Mouse (Mus musculus) CH12.LX (cell line): ENCODE measurements at regions not wholly inside any gene's neighbourhood (a gene's known extent, or its start where the extent isn't known, plus 50 kb on each side); places are given as distances from the start of the nearest gene placed in this dataset.

Experiments
- DNase-seq: peaks from one replicate; pipeline ENCODE4 v3.0.0-alpha.2; 2013; ENCODE audit errors: extremely low read depth
- H3K27ac ChIP-seq: 2 replicates; pipeline ENCODE4 v1.5.1; 2012; ENCODE audit warnings: low read depth, mild to moderate bottlenecking, control low read depth, moderate library complexity; ENCODE audit not compliant: insufficient read depth
- H3K27me3 ChIP-seq: replicated peaks from 2 replicates; pipeline ENCODE3; 2012; ENCODE audit warnings: inconsistent platforms
- H3K36me3 ChIP-seq, 2 experiments: replicated peaks in 1 of 2; 2 replicates each; pipeline versions ENCODE3 to v1.6.1; 2012; ENCODE audit warnings: inconsistent platforms in 1 of 2, low read length in 1 of 2, mild to moderate bottlenecking in 1 of 2, mixed read lengths in 1 of 2, moderate library complexity in 1 of 2; ENCODE audit not compliant: control insufficient read depth in 1 of 2, insufficient read depth in 1 of 2
- H3K4me1 ChIP-seq, 2 experiments: 2 replicates each; pipeline ENCODE4 v1.6.1; 2012; ENCODE audit warnings: inconsistent platforms in 1 of 2, moderate library complexity in 1 of 2; ENCODE audit not compliant: insufficient read depth in 2 of 2, control insufficient read depth in 1 of 2
- H3K4me2 ChIP-seq: 2 replicates; pipeline ENCODE4 v1.6.1; 2012; ENCODE audit warnings: low read depth, mild to moderate bottlenecking, control low read depth; ENCODE audit not compliant: poor library complexity, insufficient read depth, severe bottlenecking
- H3K4me3 ChIP-seq, 3 experiments: fragments of 150-350 bp in 1 of 3; sonication (generic) in 1 of 3; replicated peaks in 1 of 3; 2 replicates each; pipeline versions ENCODE3 to v1.5.1; 2011 to 2012; ENCODE audit warnings: low read depth in 2 of 3, low read length in 2 of 3, mild to moderate bottlenecking in 2 of 3, moderate library complexity in 2 of 3, control low read depth in 1 of 3, improper control_type of control experiment in 1 of 3, inconsistent platforms in 1 of 3, mixed read lengths in 1 of 3; ENCODE audit not compliant: poor library complexity in 1 of 3
- H3K79me2 ChIP-seq: replicated peaks from 2 replicates; pipeline ENCODE4 v1.6.1; 2012; ENCODE audit warnings: mild to moderate bottlenecking, moderate library complexity; ENCODE audit not compliant: control insufficient read depth, poor library complexity, insufficient read depth, severe bottlenecking; ENCODE audit errors: extremely low read depth
- H3K9ac ChIP-seq: 2 replicates; pipeline ENCODE4 v1.6.1; 2012; ENCODE audit warnings: low read depth, mild to moderate bottlenecking, control low read depth, moderate library complexity; ENCODE audit not compliant: insufficient read depth
- H3K9me3 ChIP-seq: replicated peaks from 2 replicates; pipeline ENCODE3; 2012; ENCODE audit warnings: low read length, inconsistent platforms, mixed read lengths
- BHLHE40 ChIP-seq: IDR thresholded peaks from 2 replicates; pipeline ENCODE4 v1.6.1; 2011; ENCODE audit warnings: mild to moderate bottlenecking, low read depth, low read length, improper control_type of control experiment
- CHD1 ChIP-seq: IDR thresholded peaks from 2 replicates; pipeline ENCODE4 v1.6.1; 2012; ENCODE audit warnings: low read depth, low read length, improper control_type of control experiment, inconsistent platforms
- CHD2 ChIP-seq: IDR thresholded peaks from 2 replicates; pipeline ENCODE4 v1.6.1; 2011; ENCODE audit warnings: low read length, improper control_type of control experiment
- CTCF ChIP-seq, 2 experiments: IDR thresholded peaks in 1 of 2; conservative IDR thresholded peaks in 1 of 2; 2 replicates each; pipeline ENCODE4 v1.5.1; 2011 to 2012; ENCODE audit warnings: low read depth in 2 of 2, low read length in 2 of 2, improper control_type of control experiment in 1 of 2, inconsistent platforms in 1 of 2, mild to moderate bottlenecking in 1 of 2, moderate library complexity in 1 of 2
- E2F4 ChIP-seq: IDR thresholded peaks from 2 replicates; pipeline ENCODE4 v1.6.1; 2011; ENCODE audit warnings: low read depth, low read length, improper control_type of control experiment; ENCODE audit not compliant: insufficient replicate concordance
- ELF1 ChIP-seq: IDR thresholded peaks from 2 replicates; pipeline ENCODE4 v1.6.1; 2014; ENCODE audit warnings: low read depth, mild to moderate bottlenecking, inconsistent platforms, low read length, improper control_type of control experiment
- EP300 ChIP-seq: IDR thresholded peaks from 2 replicates; pipeline ENCODE4 v1.6.1; 2011; ENCODE audit warnings: low read length, improper control_type of control experiment
- ETS1 ChIP-seq: conservative IDR thresholded peaks from 2 replicates; pipeline ENCODE4 v1.6.1; 2012; ENCODE audit warnings: low read depth, mild to moderate bottlenecking, inconsistent platforms, low read length, improper control_type of control experiment, moderate library complexity
- GABPA ChIP-seq: IDR thresholded peaks from 2 replicates; pipeline ENCODE4 v1.6.1; 2012; ENCODE audit warnings: low read depth, low read length, improper control_type of control experiment, inconsistent platforms; ENCODE audit not compliant: insufficient replicate concordance
- HCFC1 ChIP-seq: IDR thresholded peaks from 2 replicates; pipeline ENCODE4 v1.6.1; 2012; ENCODE audit warnings: low read depth, mild to moderate bottlenecking, inconsistent platforms, low read length, improper control_type of control experiment
- IRF4 ChIP-seq: IDR thresholded peaks from 2 replicates; pipeline ENCODE4 v1.6.1; 2014; ENCODE audit warnings: low read depth, mild to moderate bottlenecking, inconsistent platforms, low read length, improper control_type of control experiment
- JUN ChIP-seq: IDR thresholded peaks from 2 replicates; pipeline ENCODE4 v1.6.1; 2011; ENCODE audit warnings: low read depth, mild to moderate bottlenecking, low read length, improper control_type of control experiment, moderate library complexity; ENCODE audit not compliant: insufficient read depth
- JUND ChIP-seq: conservative IDR thresholded peaks from 2 replicates; pipeline ENCODE4 v1.6.1; 2011; ENCODE audit warnings: low read depth, low read length, improper control_type of control experiment
- KAT2A ChIP-seq: IDR thresholded peaks from 2 replicates; pipeline ENCODE4 v1.6.1; 2012; ENCODE audit warnings: low read length, improper control_type of control experiment, inconsistent platforms; ENCODE audit not compliant: insufficient replicate concordance
- MAFK ChIP-seq: IDR thresholded peaks from 2 replicates; pipeline ENCODE4 v1.6.1; 2011; ENCODE audit warnings: low read length, improper control_type of control experiment; ENCODE audit not compliant: insufficient replicate concordance
- MAX ChIP-seq: IDR thresholded peaks from 2 replicates; pipeline ENCODE4 v1.6.1; 2011; ENCODE audit warnings: low read length, improper control_type of control experiment
- MAZ ChIP-seq: IDR thresholded peaks from 2 replicates; pipeline ENCODE4 v1.6.1; 2012; ENCODE audit warnings: low read depth, mild to moderate bottlenecking, inconsistent platforms, low read length, improper control_type of control experiment, moderate library complexity
- MEF2A ChIP-seq: IDR thresholded peaks from 2 replicates; pipeline ENCODE4 v1.6.1; 2014; ENCODE audit warnings: low read depth, mild to moderate bottlenecking, inconsistent platforms, low read length, improper control_type of control experiment, borderline replicate concordance
- MXI1 ChIP-seq: IDR thresholded peaks from 2 replicates; pipeline ENCODE4 v1.6.1; 2011; ENCODE audit warnings: mild to moderate bottlenecking, low read depth, low read length, improper control_type of control experiment
- MYC ChIP-seq: IDR thresholded peaks from 2 replicates; pipeline ENCODE4 v1.6.1; 2011; ENCODE audit warnings: low read depth, mild to moderate bottlenecking, improper control_type of control experiment, low read length
- NELFE ChIP-seq: IDR thresholded peaks from 2 replicates; pipeline ENCODE4 v1.6.1; 2011; ENCODE audit warnings: low read depth, low read length, improper control_type of control experiment
- NRF1 ChIP-seq: IDR thresholded peaks from 2 replicates; pipeline ENCODE4 v1.6.1; 2014; ENCODE audit warnings: low read depth, mild to moderate bottlenecking, inconsistent platforms, low read length, improper control_type of control experiment, moderate library complexity
- PAX5 ChIP-seq: IDR thresholded peaks from 2 replicates; pipeline ENCODE4 v1.6.1; 2012; ENCODE audit warnings: low read length, inconsistent platforms, mixed read lengths
- POLR2A ChIP-seq: IDR thresholded peaks from 2 replicates; pipeline ENCODE4 v1.6.1; 2011; ENCODE audit warnings: low read depth, mild to moderate bottlenecking, improper control_type of control experiment, low read length
- POLR2AphosphoS2 ChIP-seq: IDR thresholded peaks from 2 replicates; pipeline ENCODE4 v1.6.1; 2011; ENCODE audit warnings: low read depth, low read length, improper control_type of control experiment
- RAD21 ChIP-seq: IDR thresholded peaks from 2 replicates; pipeline ENCODE4 v1.6.1; 2011; ENCODE audit warnings: low read depth, mild to moderate bottlenecking, low read length, improper control_type of control experiment, moderate library complexity
- RCOR1 ChIP-seq: conservative IDR thresholded peaks from 2 replicates; pipeline ENCODE4 v1.6.1; 2012; ENCODE audit warnings: low read depth, mild to moderate bottlenecking, inconsistent platforms, low read length, improper control_type of control experiment
- SIN3A ChIP-seq: IDR thresholded peaks from 2 replicates; pipeline ENCODE4 v1.6.1; 2012; ENCODE audit warnings: low read length, improper control_type of control experiment, inconsistent platforms
- SMC3 ChIP-seq: IDR thresholded peaks from 2 replicates; pipeline ENCODE4 v1.6.1; 2011; ENCODE audit warnings: low read depth, low read length, improper control_type of control experiment
- TBP ChIP-seq: conservative IDR thresholded peaks from 2 replicates; pipeline ENCODE4 v1.6.1; 2011; ENCODE audit warnings: low read depth, low read length, improper control_type of control experiment
- TCF12 ChIP-seq: IDR thresholded peaks from 2 replicates; pipeline ENCODE4 v1.6.1; 2014; ENCODE audit warnings: low read depth, mild to moderate bottlenecking, inconsistent platforms, low read length, improper control_type of control experiment
- UBTF ChIP-seq: IDR thresholded peaks from 2 replicates; pipeline ENCODE4 v1.6.1; 2012; ENCODE audit warnings: low read depth, mild to moderate bottlenecking, inconsistent platforms, low read length, improper control_type of control experiment, moderate library complexity
- USF1 ChIP-seq: IDR thresholded peaks from 2 replicates; pipeline ENCODE4 v1.6.1; 2014; ENCODE audit warnings: low read depth, mild to moderate bottlenecking, inconsistent platforms, low read length, improper control_type of control experiment
- USF2 ChIP-seq: conservative IDR thresholded peaks from 2 replicates; pipeline ENCODE4 v1.6.1; 2011; ENCODE audit warnings: low read depth, low read length, improper control_type of control experiment
- ZC3H11A ChIP-seq: IDR thresholded peaks from 2 replicates; pipeline ENCODE4 v1.6.1; 2012; ENCODE audit warnings: low read depth, mild to moderate bottlenecking, inconsistent platforms, low read length, improper control_type of control experiment
- ZKSCAN1 ChIP-seq: IDR thresholded peaks from 2 replicates; pipeline ENCODE4 v1.6.1; 2012; ENCODE audit warnings: low read depth, inconsistent platforms, low read length, improper control_type of control experiment, borderline replicate concordance
- ZMIZ1 ChIP-seq: IDR thresholded peaks from 2 replicates; pipeline ENCODE4 v1.6.1; 2012; ENCODE audit warnings: low read depth, mild to moderate bottlenecking, inconsistent platforms, low read length, improper control_type of control experiment
- ZNF384 ChIP-seq: IDR thresholded peaks from 2 replicates; pipeline ENCODE4 v1.6.1; 2012; ENCODE audit warnings: low read depth, low read length, improper control_type of control experiment, inconsistent platforms
- dilution Hi-C: fragments of 300-500 bp; cut with MboI; formaldehyde crosslinking; loops from 2 replicates; pipeline ENCODE4 v1.14.3; 2020; ENCODE audit warnings: low sequenced_read_pairs; ENCODE audit not compliant: extremely low pct_unique_long_range_greater_than_20kb, extremely low pct_ligation_motif_present
- in situ Hi-C: fragments of 300-500 bp; cut with MboI; formaldehyde crosslinking; loops from 3 replicates; pipeline ENCODE4 v1.14.3; 2019; ENCODE audit warnings: low sequenced_read_pairs, low pct_ligation_motif_present, low pct_unique_long_range_greater_than_20kb, mixed read lengths

GRCm38 (mm10) chr15:13410065-13410688, 236.7 kb upstream of the Cdh6 start:
- peaks cover 0 to 21% of the 10 kb centered on the region in 2 experiments; a peak in 2 of 4 replicates for H3K4me1 ChIP-seq
- TF ChIP-seq CHD1: peak; percentile 46; the same call in 1 of the 2 replicates
- TF ChIP-seq SMC3: no peak
- no peak; the same call in 1 of the 2 replicates for TF ChIP-seq NELFE
- TF ChIP-seq ZKSCAN1: no peak
- peak; percentile 95 for TF ChIP-seq IRF4
- peak; percentile 82 for TF ChIP-seq EP300
- TF ChIP-seq POLR2AphosphoS2: no peak
- TF ChIP-seq RCOR1: peak; percentile 41; the same call in 1 of the 2 replicates
- 0 out of 2 replicates have a peak, but pooled peaks have one; percentile 39 for TF ChIP-seq ELF1
- no peak for TF ChIP-seq TBP
- no peak; the same call in 1 of the 2 replicates for TF ChIP-seq MYC
- TF ChIP-seq MAZ: peak; percentile 83
- no peak for TF ChIP-seq PAX5
- no peak for TF ChIP-seq USF2
- peak; percentile 83 for TF ChIP-seq ETS1
- TF ChIP-seq ZC3H11A: no peak
- TF ChIP-seq ZNF384: peak; percentile 9; the same call in 1 of the 2 replicates
- TF ChIP-seq E2F4: 0 out of 2 replicates have a peak, but pooled peaks have one; percentile 46
- TF ChIP-seq CTCF (conservative IDR thresholded peaks at IDR 0.05 in 1 of 2, IDR thresholded peaks at IDR 0.05 in 1 of 2; ENCODE audit: low read depth in 2 of 2, low read length in 2 of 2): no peak
- TF ChIP-seq POLR2A: 0 out of 2 replicates have a peak, but pooled peaks have one; percentile 13
- peak; percentile 85 for TF ChIP-seq JUN
- TF ChIP-seq JUND: peak; percentile 92
- TF ChIP-seq USF1: no peak
- TF ChIP-seq MEF2A: peak; percentile 96
- peak; percentile 47; the same call in 1 of the 2 replicates for TF ChIP-seq ZMIZ1
- no peak for TF ChIP-seq GABPA
- TF ChIP-seq MAX: peak; percentile 79
- no peak for TF ChIP-seq SIN3A
- TF ChIP-seq TCF12: peak; percentile 42
- peak; percentile 25 for TF ChIP-seq HCFC1
- no peak for TF ChIP-seq RAD21
- TF ChIP-seq KAT2A: no peak
- TF ChIP-seq BHLHE40: peak; percentile 71
- TF ChIP-seq NRF1: 0 out of 2 replicates have a peak, but pooled peaks have one; percentile 25
- no peak for TF ChIP-seq UBTF
- peak; percentile 49; the same call in 1 of the 2 replicates for TF ChIP-seq CHD2
- no peak for TF ChIP-seq MAFK
- peak; percentile 48 for TF ChIP-seq MXI1
- TF ChIP-seq, all 38 proteins: peak for 21
- no peaks in the 10 kb centered on the region for H3K36me3 ChIP-seq
- H3K79me2 ChIP-seq: no peaks in the 10 kb centered on the region
- H3K4me3 ChIP-seq: peak overlapping the region in 1 of 3 experiments; percentile 32
- peak overlapping the region; percentile 48 for H3K9ac ChIP-seq
- DNase-seq: peak; percentile 67
- H3K27me3 ChIP-seq: no peaks in the 10 kb centered on the region
- dilution Hi-C loops: no loop called here
- H3K4me2 ChIP-seq: peak overlapping the region; percentile 93
- in situ Hi-C loops: no loop called here
- peaks cover 3% of the 10 kb centered on the region for H3K9me3 ChIP-seq
- H3K27ac ChIP-seq: no peak overlapping the region
